Mouse (Mus musculus) R1 (cell line): ENCODE results near the gene Thap7.
A peak's percentile ranks its signal among the peaks of the same experiment; 100 is the strongest.

Source experiments
- DNase-seq: peaks from one replicate; pipeline ENCODE4 v3.0.0-alpha.2; 2018; ENCODE audit warnings: low read depth, low spot score

The Thap7 gene

GRCm38 (mm10) chr16:17530640-17531288, at the start of gene Thap7:
Thap7 (minus strand) TSS chr16:17531136.
- peak; percentile 98 for DNase-seq

- no peak for DNase-seq
Observed at GRCm38 (mm10) chr16:17576825-17577215, 45.9 kb upstream of the Thap7 start.

- peak; percentile 54 for DNase-seq
Observed at GRCm38 (mm10) chr16:17575870-17576824, 45.2 kb upstream of the Thap7 start.

- DNase-seq, result no peak
Observed at GRCm38 (mm10) chr16:17566186-17566585, 35.2 kb upstream of the Thap7 start.

GRCm38 (mm10) chr16:17564771-17565170, 33.8 kb upstream of the Thap7 start:
- no peak for DNase-seq

GRCm38 (mm10) chr16:17564221-17564620, 33.3 kb upstream of the Thap7 start:
- DNase-seq, result no peak

- DNase-seq, result no peak
Observed at GRCm38 (mm10) chr16:17563580-17563979, 32.6 kb upstream of the Thap7 start.

GRCm38 (mm10) chr16:17561751-17562208, 30.8 kb upstream of the Thap7 start, which contains the start of gene P2rx6:
P2rx6 (plus strand) TSS chr16:17561885.
- peak; percentile 54 for DNase-seq

GRCm38 (mm10) chr16:17561128-17561750, 30.3 kb upstream of the Thap7 start, which contains the start of gene Lrrc74b:
Lrrc74b (minus strand) TSS chr16:17561247.
- DNase-seq, result peak; percentile 91

- no peak for DNase-seq
Observed at GRCm38 (mm10) chr16:17559396-17560027, 28.6 kb upstream of the Thap7 start.

- peak; percentile 81 for DNase-seq
Observed at GRCm38 (mm10) chr16:17558811-17559210, 27.9 kb upstream of the Thap7 start.

GRCm38 (mm10) chr16:17557947-17558480, 27.1 kb upstream of the Thap7 start:
- DNase-seq, result peak; percentile 72

- DNase-seq, result no peak
Observed at GRCm38 (mm10) chr16:17556907-17557306, 26.0 kb upstream of the Thap7 start.

GRCm38 (mm10) chr16:17556180-17556579, 25.2 kb upstream of the Thap7 start:
- no peak for DNase-seq

- DNase-seq, result peak; percentile 69
Observed at GRCm38 (mm10) chr16:17554702-17555101, 23.8 kb upstream of the Thap7 start.

GRCm38 (mm10) chr16:17553910-17554685, 23.2 kb upstream of the Thap7 start:
- peak; percentile 99 for DNase-seq

- DNase-seq, result no peak
Observed at GRCm38 (mm10) chr16:17552837-17553236, 21.9 kb upstream of the Thap7 start.

- no peak for DNase-seq
Observed at GRCm38 (mm10) chr16:17542632-17543031, 11.7 kb upstream of the Thap7 start.

GRCm38 (mm10) chr16:17536584-17536983, 5.6 kb upstream of the Thap7 start:
- DNase-seq, result no peak

GRCm38 (mm10) chr16:17532676-17533329, 1.9 kb upstream of the Thap7 start:
- DNase-seq, result peak; percentile 6
